Mouse (Mus musculus) embryonic facial prominence, embryonic 15.5 days (tissue): ENCODE measurements at regions not wholly inside any gene's neighbourhood (a gene's known extent, or its start where the extent isn't known, plus 50 kb on each side); places are given as distances from the start of the nearest gene placed in this dataset.

Experiments used
- ATAC-seq: fragments of 200-750 bp; cut with Nextera tagmentation; 2 replicates; pipeline ENCODE4 v1.8.0; 2017; ENCODE audit warnings: low read depth, moderate TSS enrichment; ENCODE audit not compliant: insufficient number of reproducible peaks, low FRiP score, low TSS enrichment
- H3K27ac ChIP-seq: fragments of 300-500 bp; sonication (generic); replicated peaks from 2 replicates; pipeline ENCODE4 v1.5.1; 2015; ENCODE audit warnings: mild to moderate bottlenecking, inconsistent platforms
- H3K27me3 ChIP-seq: fragments of 300-500 bp; sonication (generic); 2 replicates; pipeline ENCODE4 v1.6.1; 2015; ENCODE audit warnings: inconsistent platforms
- H3K36me3 ChIP-seq: fragments of 300-500 bp; sonication (generic); 2 replicates; pipeline ENCODE4 v1.6.1; 2015; ENCODE audit warnings: mild to moderate bottlenecking, inconsistent platforms
- H3K4me1 ChIP-seq: fragments of 300-500 bp; sonication (generic); 2 replicates; pipeline ENCODE4 v1.6.1; 2015; ENCODE audit warnings: inconsistent platforms
- H3K4me2 ChIP-seq: fragments of 300-500 bp; sonication (generic); replicated peaks from 2 replicates; pipeline ENCODE4 v1.6.1; 2015; ENCODE audit warnings: mild to moderate bottlenecking, inconsistent platforms
- H3K4me3 ChIP-seq: fragments of 300-500 bp; sonication (generic); replicated peaks from 2 replicates; pipeline ENCODE4 v1.5.1; 2015; ENCODE audit warnings: mild to moderate bottlenecking, inconsistent platforms
- H3K9ac ChIP-seq: fragments of 300-500 bp; sonication (generic); 2 replicates; pipeline ENCODE4 v1.6.1; 2015; ENCODE audit warnings: inconsistent platforms
- H3K9me3 ChIP-seq: fragments of 300-500 bp; sonication (generic); replicated peaks from 2 replicates; pipeline ENCODE4 v1.6.1; 2016; ENCODE audit warnings: inconsistent platforms
- WGBS: fragments of 180-500 bp; shearing (Covaris S2); methylation state at CpG from one replicate; pipeline ENCODE4 v1.1.7; 2015; 5-methylcytosine and 5-hydroxymethylcytosine counted together

- H3K9ac ChIP-seq, result no peak overlapping the region
- H3K4me3 ChIP-seq, result no peak overlapping the region
- H3K27ac ChIP-seq, result no peak overlapping the region
- H3K27me3 ChIP-seq, result no peaks in the 10 kb centered on the region
- ATAC-seq, result no peak
- H3K9me3 ChIP-seq, result no peaks in the 10 kb centered on the region
- no peak overlapping the region for H3K4me2 ChIP-seq
- no peaks in the 10 kb centered on the region for H3K36me3 ChIP-seq
- no peaks in the 10 kb centered on the region for H3K4me1 ChIP-seq
Observed at GRCm38 (mm10) chr1:184365026-184365425, 330.9 kb upstream of the 1700056E22Rik start.

- Histone ChIP-seq H3K4me1 (peaks cover 7% of the 10 kb centered on the region; the same call in 1 of the 2 replicates), H3K36me3 (no peaks in the 10 kb centered on the region), H3K4me3 (no peak overlapping the region), H3K4me2 (no peak overlapping the region), H3K9me3 (no peaks in the 10 kb centered on the region), H3K27me3 (no peaks in the 10 kb centered on the region), H3K27ac (no peak overlapping the region), H3K9ac (no peak overlapping the region)
- no peak for ATAC-seq
- 62% methylated on average over 6 of the region's 6 CpGs for WGBS
Observed at GRCm38 (mm10) chr1:184358226-184358568, 324.1 kb upstream of the 1700056E22Rik start.

- no peaks in the 10 kb centered on the region for H3K27me3 ChIP-seq
- peaks cover 7% of the 10 kb centered on the region; the same call in 1 of the 2 replicates for H3K4me1 ChIP-seq
- no peaks in the 10 kb centered on the region for H3K9me3 ChIP-seq
- no peak overlapping the region for H3K9ac ChIP-seq
- H3K36me3 ChIP-seq, result no peaks in the 10 kb centered on the region
- 45% methylated on average over 4 of the region's 4 CpGs for WGBS
- no peak for ATAC-seq
- H3K27ac ChIP-seq, result no peak overlapping the region
- no peak overlapping the region for H3K4me3 ChIP-seq
- H3K4me2 ChIP-seq, result no peak overlapping the region
Observed at GRCm38 (mm10) chr1:184357474-184358225, 323.5 kb upstream of the 1700056E22Rik start.

GRCm38 (mm10) chr1:184353832-184354449 is 319.8 kb upstream of the 1700056E22Rik start:
- Histone ChIP-seq H3K4me1 (peaks cover 7% of the 10 kb centered on the region; the same call in 1 of the 2 replicates), H3K4me3 (no peak overlapping the region), H3K9ac (no peak overlapping the region), H3K27ac (no peak overlapping the region), H3K9me3 (no peaks in the 10 kb centered on the region), H3K36me3 (no peaks in the 10 kb centered on the region), H3K27me3 (no peaks in the 10 kb centered on the region), H3K4me2 (no peak overlapping the region)
- no peak for ATAC-seq
- 66% methylated on average over 8 of the region's 8 CpGs for WGBS

GRCm38 (mm10) chr1:184351760-184352159 is 317.7 kb upstream of the 1700056E22Rik start:
- Histone ChIP-seq H3K27me3 (no peaks in the 10 kb centered on the region), H3K36me3 (no peaks in the 10 kb centered on the region), H3K4me2 (no peak overlapping the region), H3K9ac (no peak overlapping the region), H3K27ac (no peak overlapping the region), H3K4me3 (no peak overlapping the region), H3K9me3 (no peaks in the 10 kb centered on the region), H3K4me1 (no peaks in the 10 kb centered on the region)
- WGBS, result 75% methylated on average over 5 of the region's 5 CpGs
- ATAC-seq, result no peak

- ATAC-seq, result no peak
- no peak overlapping the region for H3K4me3 ChIP-seq
- H3K27me3 ChIP-seq, result no peaks in the 10 kb centered on the region
- no peak overlapping the region for H3K27ac ChIP-seq
- H3K4me1 ChIP-seq, result no peaks in the 10 kb centered on the region
- H3K9me3 ChIP-seq, result no peaks in the 10 kb centered on the region
- no peak overlapping the region for H3K9ac ChIP-seq
- H3K36me3 ChIP-seq, result no peaks in the 10 kb centered on the region
- no peak overlapping the region for H3K4me2 ChIP-seq
- 57% methylated on average over 2 of the region's 2 CpGs for WGBS
Observed at GRCm38 (mm10) chr1:184344829-184345228, 310.7 kb upstream of the 1700056E22Rik start.

GRCm38 (mm10) chr1:184335952-184336351 is 301.9 kb upstream of the 1700056E22Rik start:
- Histone ChIP-seq H3K4me2 (no peak overlapping the region), H3K9ac (no peak overlapping the region), H3K4me3 (no peak overlapping the region), H3K9me3 (no peaks in the 10 kb centered on the region), H3K27ac (no peak overlapping the region), H3K36me3 (no peaks in the 10 kb centered on the region), H3K27me3 (no peaks in the 10 kb centered on the region), H3K4me1 (no peaks in the 10 kb centered on the region)
- WGBS, result 80% methylated on average over 3 of the region's 3 CpGs
- no peak for ATAC-seq

GRCm38 (mm10) chr1:184335281-184335680 is 301.2 kb upstream of the 1700056E22Rik start:
- no peaks in the 10 kb centered on the region for H3K27me3 ChIP-seq
- no peak overlapping the region for H3K9ac ChIP-seq
- no peak overlapping the region for H3K27ac ChIP-seq
- no peaks in the 10 kb centered on the region for H3K9me3 ChIP-seq
- H3K4me2 ChIP-seq, result no peak overlapping the region
- H3K4me1 ChIP-seq, result no peaks in the 10 kb centered on the region
- no peak for ATAC-seq
- 38% methylated on average over 6 of the region's 6 CpGs for WGBS
- H3K4me3 ChIP-seq, result no peak overlapping the region
- no peaks in the 10 kb centered on the region for H3K36me3 ChIP-seq

- H3K9me3 ChIP-seq, result no peaks in the 10 kb centered on the region
- no peak overlapping the region for H3K4me2 ChIP-seq
- no peak overlapping the region for H3K27ac ChIP-seq
- H3K4me3 ChIP-seq, result no peak overlapping the region
- WGBS, result 32% methylated on average over 5 of the region's 5 CpGs
- no peak overlapping the region for H3K9ac ChIP-seq
- H3K4me1 ChIP-seq, result no peaks in the 10 kb centered on the region
- no peaks in the 10 kb centered on the region for H3K36me3 ChIP-seq
- H3K27me3 ChIP-seq, result no peaks in the 10 kb centered on the region
- ATAC-seq, result no peak
Observed at GRCm38 (mm10) chr1:184334818-184335217, 300.7 kb upstream of the 1700056E22Rik start.

- Histone ChIP-seq H3K27me3 (no peaks in the 10 kb centered on the region), H3K4me3 (no peak overlapping the region), H3K4me2 (no peak overlapping the region), H3K27ac (no peak overlapping the region), H3K9me3 (no peaks in the 10 kb centered on the region), H3K36me3 (no peaks in the 10 kb centered on the region), H3K9ac (no peak overlapping the region), H3K4me1 (no peaks in the 10 kb centered on the region)
- no peak for ATAC-seq
- 73% methylated on average over 5 of the region's 5 CpGs for WGBS
Observed at GRCm38 (mm10) chr1:184333086-184333485, 299.0 kb upstream of the 1700056E22Rik start.

GRCm38 (mm10) chr1:184330516-184331350 is 296.6 kb upstream of the 1700056E22Rik start:
- Histone ChIP-seq H3K27me3 (no peaks in the 10 kb centered on the region), H3K36me3 (no peaks in the 10 kb centered on the region)
- 72% methylated on average over 11 of the region's 11 CpGs for WGBS

More at GRCm38 (mm10) chr1:184330516-184331350, 296.6 kb upstream of the 1700056E22Rik start:
- Histone ChIP-seq H3K9ac (no peak overlapping the region), H3K4me2 (no peak overlapping the region), H3K4me3 (no peak overlapping the region), H3K27ac (no peak overlapping the region), H3K4me1 (0 out of 2 replicates have a peak, but pooled peaks cover 3% of the 10 kb centered on the region), H3K9me3 (no peaks in the 10 kb centered on the region)
- ATAC-seq, result no peak
